Mouse (Mus musculus) liver, adult (tissue): ENCODE data around the gene Zdhhc12.

Experiments used
- GATA4 ChIP-seq: IDR thresholded peaks from 2 replicates; pipeline ENCODE4 v1.6.1; 2014; ENCODE audit warnings: mild to moderate bottlenecking, low read length; ENCODE audit not compliant: insufficient replicate concordance

Zdhhc12 gene

GRCm38 (mm10) chr2:30093471-30094207 lies at the start of gene Zdhhc12:
Gene Zdhhc12 (minus strand): TSS chr2:30093648.
- no peak for TF ChIP-seq GATA4

- TF ChIP-seq GATA4, result no peak
Measured at GRCm38 (mm10) chr2:30136458-30136857, 43.0 kb upstream of the Zdhhc12 start.

GRCm38 (mm10) chr2:30134928-30135620 lies 41.6 kb upstream of the Zdhhc12 start:
- no peak for TF ChIP-seq GATA4

GRCm38 (mm10) chr2:30134378-30134711 lies 40.9 kb upstream of the Zdhhc12 start:
- TF ChIP-seq GATA4, result no peak

GRCm38 (mm10) chr2:30133613-30134377 lies 40.3 kb upstream of the Zdhhc12 start, which contains the start of gene Tbc1d13:
Gene Tbc1d13 (plus strand): TSS chr2:30133746.
- peak; percentile 63; the same call in 1 of the 2 replicates for TF ChIP-seq GATA4

GRCm38 (mm10) chr2:30132801-30133612 lies 39.6 kb upstream of the Zdhhc12 start:
- TF ChIP-seq GATA4, result no peak

- no peak for TF ChIP-seq GATA4
Measured at GRCm38 (mm10) chr2:30130156-30130555, 36.7 kb upstream of the Zdhhc12 start.

- TF ChIP-seq GATA4, result no peak
Measured at GRCm38 (mm10) chr2:30128789-30129188, 35.3 kb upstream of the Zdhhc12 start.

- TF ChIP-seq GATA4, result peak; percentile 39; the same call in 1 of the 2 replicates
Measured at GRCm38 (mm10) chr2:30124472-30125274, 31.2 kb upstream of the Zdhhc12 start, which contains the start of gene Zer1. Gene Zer1 (minus strand): TSS chr2:30124585.

- TF ChIP-seq GATA4, result no peak
Measured at GRCm38 (mm10) chr2:30123729-30124471, 30.5 kb upstream of the Zdhhc12 start.

GRCm38 (mm10) chr2:30122766-30123165 lies 29.3 kb upstream of the Zdhhc12 start:
- no peak for TF ChIP-seq GATA4

- TF ChIP-seq GATA4, result no peak
Measured at GRCm38 (mm10) chr2:30120269-30120668, 26.8 kb upstream of the Zdhhc12 start.

- no peak for TF ChIP-seq GATA4
Measured at GRCm38 (mm10) chr2:30119641-30120051, 26.2 kb upstream of the Zdhhc12 start.
